Mouse (Mus musculus): ENCODE measurements around the gene AI597479. TPM values are rescaled to one million over a fixed set of nuclear protein-coding genes. Genes with fewer than 3 reads are reported as not detected.

The AI597479 gene
- polyA plus RNA-seq, 1 experiment from 2014 or later = 5.0 TPM

DNA sequence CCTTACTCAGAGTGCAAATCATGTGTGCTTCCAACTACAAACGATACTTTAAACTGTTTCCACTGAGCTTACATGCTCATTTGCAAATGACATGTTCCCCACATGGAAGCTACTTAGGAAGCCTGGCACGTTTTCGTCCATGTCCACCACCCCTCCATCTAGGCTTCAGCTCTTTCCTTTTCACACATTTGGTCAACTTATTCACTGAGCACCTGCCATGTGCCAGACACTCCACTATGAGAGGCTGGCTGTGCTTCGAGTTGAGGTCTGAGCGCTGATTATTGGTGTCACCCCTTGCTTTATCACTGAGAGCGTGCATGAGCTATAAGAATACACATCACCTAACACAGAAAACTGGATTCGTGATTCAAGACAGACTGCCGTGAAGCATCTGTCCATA is 26.5 kb upstream of the AI597479 start:
- 85% methylated on average over 8 of the region's 8 CpGs for WGBS (ENCODE audit: insufficient replicate concordance)
- ATAC-seq = no peak
- no peaks in the 10 kb centered on the region for H3K9me3 ChIP-seq (ENCODE audit: low read length)
- H3K27ac ChIP-seq (ENCODE audit: low read depth) = no peak overlapping the region
- peaks cover 32% of the 10 kb centered on the region for H3K36me3 ChIP-seq (replicated peaks; ENCODE audit: insufficient read depth, low read length)
- no peaks in the 10 kb centered on the region for H3K27me3 ChIP-seq (ENCODE audit: insufficient read depth, low read length)
- H3K4me1 ChIP-seq (ENCODE audit: insufficient read depth) = no peaks in the 10 kb centered on the region
- no peak overlapping the region for H3K4me3 ChIP-seq (ENCODE audit: low read depth, low read length)
- no peak for DNase-seq
- H3K9ac ChIP-seq (replicated peaks) = no peak overlapping the region
- no peak overlapping the region for H3K4me2 ChIP-seq (ENCODE audit: low read depth, low read length)
- TF ChIP-seq CTCF (IDR thresholded peaks at IDR 0.05; ENCODE audit: low read depth) (no peak), EP300 (IDR thresholded peaks at IDR 0.05; ENCODE audit: low read depth) (no peak)

DNA sequence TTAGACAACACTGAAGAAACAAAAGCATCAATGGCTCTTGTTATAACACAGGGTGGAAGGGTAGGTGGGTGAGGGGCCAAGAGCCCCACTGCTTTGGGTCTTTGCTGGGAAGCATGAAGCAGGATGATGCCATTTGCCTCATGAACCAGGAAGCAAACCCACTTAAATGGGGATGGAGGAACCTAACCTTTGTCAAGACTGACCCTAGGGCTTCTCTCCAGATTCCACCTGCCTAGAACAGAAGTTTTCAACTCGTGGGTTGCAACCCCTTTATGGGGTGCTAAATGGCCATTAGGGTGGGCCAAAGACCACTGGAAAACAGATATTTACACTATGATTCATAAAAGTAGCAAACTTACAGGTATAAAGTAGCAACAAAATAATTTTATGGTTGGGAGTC is 25.9 kb upstream of the AI597479 start:
- ATAC-seq (no peak), DNase-seq (no peak)
- H3K4me3 ChIP-seq (ENCODE audit: low read depth, low read length) = no peak overlapping the region
- no peaks in the 10 kb centered on the region for H3K27me3 ChIP-seq (ENCODE audit: insufficient read depth, low read length)
- H3K36me3 ChIP-seq (replicated peaks; ENCODE audit: insufficient read depth, low read length) = peaks cover 28% of the 10 kb centered on the region
- 52% methylated on average over 1 of the region's 1 CpGs for WGBS (ENCODE audit: insufficient replicate concordance)
- H3K9ac ChIP-seq (replicated peaks) = no peak overlapping the region
- no peaks in the 10 kb centered on the region for H3K9me3 ChIP-seq (ENCODE audit: low read length)
- TF ChIP-seq EP300 (IDR thresholded peaks at IDR 0.05; ENCODE audit: low read depth) = no peak
- TF ChIP-seq CTCF (IDR thresholded peaks at IDR 0.05; ENCODE audit: low read depth) = no peak
- no peak overlapping the region for H3K27ac ChIP-seq (ENCODE audit: low read depth)
- H3K4me2 ChIP-seq (ENCODE audit: low read depth, low read length) = no peak overlapping the region
- no peaks in the 10 kb centered on the region for H3K4me1 ChIP-seq (ENCODE audit: insufficient read depth)

DNA sequence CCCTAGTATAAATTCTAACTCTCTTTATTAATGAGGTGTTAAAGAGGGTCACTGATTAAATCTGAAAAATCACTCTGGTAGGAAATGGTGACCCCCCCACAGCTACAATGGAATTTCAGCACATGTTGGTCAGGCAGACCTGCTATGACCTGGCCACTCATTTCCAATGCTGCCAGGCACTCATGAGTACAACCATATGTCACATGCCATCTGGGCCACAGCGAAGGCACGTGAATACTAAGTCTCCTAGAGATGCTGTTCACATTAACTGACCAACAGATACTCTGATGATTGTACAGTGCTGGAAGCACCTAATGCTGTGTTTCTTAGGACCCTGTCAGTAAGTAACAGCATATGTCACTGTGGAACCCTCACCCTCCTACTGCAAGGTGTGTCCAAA is 23.7 kb upstream of the AI597479 start:
- TF ChIP-seq EP300 (IDR thresholded peaks at IDR 0.05; ENCODE audit: low read depth) (no peak), CTCF (IDR thresholded peaks at IDR 0.05; ENCODE audit: low read depth) (no peak)
- Histone ChIP-seq H3K9me3 (ENCODE audit: low read length) (no peaks in the 10 kb centered on the region), H3K9ac (replicated peaks) (no peak overlapping the region), H3K4me2 (ENCODE audit: low read depth, low read length) (no peak overlapping the region), H3K27ac (ENCODE audit: low read depth) (no peak overlapping the region), H3K27me3 (ENCODE audit: insufficient read depth, low read length) (no peaks in the 10 kb centered on the region), H3K36me3 (replicated peaks; ENCODE audit: insufficient read depth, low read length) (peaks cover 23% of the 10 kb centered on the region), H3K4me3 (ENCODE audit: low read depth, low read length) (no peak overlapping the region), H3K4me1 (ENCODE audit: insufficient read depth) (no peaks in the 10 kb centered on the region)
- ATAC-seq (no peak), DNase-seq (no peak)
- WGBS (ENCODE audit: insufficient replicate concordance) = 94% methylated on average over 2 of the region's 2 CpGs

DNA sequence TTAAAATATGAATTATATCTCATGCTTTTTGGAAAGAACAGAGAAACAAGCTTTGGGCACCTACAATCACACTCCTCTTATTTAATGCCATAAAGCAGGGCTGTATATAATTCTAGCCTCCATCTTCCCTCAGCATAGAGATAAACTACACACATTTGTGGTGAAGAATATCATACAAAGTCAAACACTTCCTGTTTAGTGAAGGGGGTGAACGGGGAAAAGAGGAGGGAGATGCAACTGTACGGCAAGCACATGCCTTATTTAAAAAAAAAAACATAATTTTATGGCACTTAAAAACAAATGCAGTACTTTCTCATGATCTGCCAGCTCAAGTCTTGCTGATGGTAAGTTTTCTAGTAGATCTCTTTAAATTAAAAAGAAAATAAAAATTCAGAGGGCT is 20.4 kb upstream of the AI597479 start:
- Histone ChIP-seq H3K9me3 (ENCODE audit: low read length) (no peaks in the 10 kb centered on the region), H3K4me1 (ENCODE audit: insufficient read depth) (no peaks in the 10 kb centered on the region), H3K4me3 (ENCODE audit: low read depth, low read length) (no peak overlapping the region), H3K27ac (ENCODE audit: low read depth) (no peak overlapping the region), H3K36me3 (replicated peaks; ENCODE audit: insufficient read depth, low read length) (peaks cover 16% of the 10 kb centered on the region), H3K4me2 (ENCODE audit: low read depth, low read length) (no peak overlapping the region), H3K27me3 (ENCODE audit: insufficient read depth, low read length) (no peaks in the 10 kb centered on the region), H3K9ac (replicated peaks) (no peak overlapping the region)
- WGBS (ENCODE audit: insufficient replicate concordance) = 37% methylated on average over 2 of the region's 2 CpGs
- ATAC-seq (no peak), DNase-seq (no peak)
- TF ChIP-seq EP300 (IDR thresholded peaks at IDR 0.05; ENCODE audit: low read depth) (no peak), CTCF (IDR thresholded peaks at IDR 0.05; ENCODE audit: low read depth) (no peak)

DNA sequence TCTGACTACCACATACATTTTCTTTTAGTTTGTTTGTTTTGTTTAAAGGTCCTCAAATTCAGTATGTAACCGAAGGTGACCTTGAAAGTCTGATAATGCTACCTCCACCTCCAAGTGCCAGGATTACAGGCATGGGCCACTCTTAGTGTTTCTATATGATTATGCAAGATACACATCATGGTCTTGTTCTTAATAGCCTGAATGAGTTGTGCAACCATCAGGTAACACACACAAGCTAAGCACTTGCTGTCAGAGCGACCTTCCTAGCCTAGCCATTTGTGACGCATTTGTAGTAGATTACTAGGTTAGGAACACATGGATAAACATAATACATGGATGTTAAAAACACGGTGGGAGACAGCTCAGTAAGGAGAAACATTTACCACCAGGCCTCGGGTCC is 15.6 kb upstream of the AI597479 start:
- no peaks in the 10 kb centered on the region for H3K9me3 ChIP-seq (ENCODE audit: low read length)
- no peaks in the 10 kb centered on the region for H3K4me1 ChIP-seq (ENCODE audit: insufficient read depth)
- peak; percentile 48 for ATAC-seq
- TF ChIP-seq CTCF (IDR thresholded peaks at IDR 0.05; ENCODE audit: low read depth) (no peak), EP300 (IDR thresholded peaks at IDR 0.05; ENCODE audit: low read depth) (no peak)
- no peak overlapping the region for H3K4me3 ChIP-seq (ENCODE audit: low read depth, low read length)
- H3K36me3 ChIP-seq (replicated peaks; ENCODE audit: insufficient read depth, low read length) = 0 out of 2 replicates have a peak, but pooled peaks cover 2% of the 10 kb centered on the region
- WGBS (ENCODE audit: insufficient replicate concordance) = 78% methylated on average over 5 of the region's 5 CpGs
- no peak overlapping the region for H3K27ac ChIP-seq (ENCODE audit: low read depth)
- no peaks in the 10 kb centered on the region for H3K27me3 ChIP-seq (ENCODE audit: insufficient read depth, low read length)
- no peak overlapping the region for H3K4me2 ChIP-seq (ENCODE audit: low read depth, low read length)
- no peak for DNase-seq
- no peak overlapping the region for H3K9ac ChIP-seq (replicated peaks)

DNA sequence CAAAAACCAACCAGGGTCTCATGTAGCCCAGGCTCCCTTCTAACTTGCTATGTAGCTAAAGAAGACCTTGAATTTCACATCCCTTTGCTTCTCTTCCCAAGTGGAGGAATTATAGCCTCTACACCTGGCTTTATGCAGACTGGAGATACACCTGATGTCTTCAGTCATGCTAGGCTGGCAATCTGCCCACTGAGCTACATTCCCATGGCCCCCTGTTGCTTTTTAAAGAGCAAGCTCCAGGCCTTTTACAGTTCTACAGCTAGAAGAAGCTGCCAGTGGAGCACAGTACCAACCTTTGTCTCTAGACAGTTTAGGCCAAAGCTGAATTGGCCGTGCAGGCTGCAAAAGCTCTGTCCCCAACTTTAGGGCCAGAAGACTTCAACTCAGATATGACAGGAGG is 8.1 kb upstream of the AI597479 start:
- 80% methylated on average over 1 of the region's 1 CpGs for WGBS (ENCODE audit: insufficient replicate concordance)
- ATAC-seq (no peak), DNase-seq (no peak)
- Histone ChIP-seq H3K4me2 (ENCODE audit: low read depth, low read length) (no peak overlapping the region), H3K36me3 (replicated peaks; ENCODE audit: insufficient read depth, low read length) (no peaks in the 10 kb centered on the region), H3K9me3 (ENCODE audit: low read length) (no peaks in the 10 kb centered on the region), H3K9ac (replicated peaks) (no peak overlapping the region), H3K4me1 (ENCODE audit: insufficient read depth) (peaks cover 13% of the 10 kb centered on the region), H3K27me3 (ENCODE audit: insufficient read depth, low read length) (no peaks in the 10 kb centered on the region), H3K4me3 (ENCODE audit: low read depth, low read length) (no peak overlapping the region), H3K27ac (ENCODE audit: low read depth) (no peak overlapping the region)
- TF ChIP-seq CTCF (IDR thresholded peaks at IDR 0.05; ENCODE audit: low read depth) (no peak), EP300 (IDR thresholded peaks at IDR 0.05; ENCODE audit: low read depth) (no peak)

Data from liver, postnatal 0 days (tissue).